Mouse (Mus musculus) frontal cortex, postnatal 36 days (tissue): ENCODE measurements around the gene Olfr1153.

ENCODE experiments used
- DNase-seq, 2 experiments: peaks; one replicate each; pipeline ENCODE4 v3.0.0; 2022; ENCODE audit warnings: low spot score in 2 of 2

The Olfr1153 gene

GRCm38 (mm10) chr2:87894662-87895061 is at the start of gene Olfr1153:
Gene Olfr1153, plus strand, starts transcription at chr2:87894962.
- DNase-seq: no peak

DNA sequence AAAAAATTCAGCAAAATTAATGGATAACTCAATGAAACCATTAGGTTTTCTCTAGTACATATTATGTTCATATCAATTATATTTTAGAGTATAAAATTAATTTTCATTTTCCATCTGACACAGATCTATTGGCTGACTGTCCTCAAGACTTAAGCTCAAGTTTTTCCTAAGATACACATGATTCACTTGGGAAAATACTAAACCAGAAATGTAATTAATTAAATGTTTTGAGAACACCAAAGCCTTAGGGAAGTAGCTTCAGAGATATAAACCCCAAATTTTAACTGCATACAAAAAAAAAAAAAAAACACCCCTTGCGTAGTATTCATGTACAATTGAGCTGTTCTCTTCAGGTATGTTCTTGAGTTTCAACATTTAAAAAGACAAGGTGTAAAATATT is 39.2 kb upstream of the Olfr1153 start, which contains the start of gene Olfr1151:
TSS of gene Olfr1151 (plus strand) at position 301 of the 400 bp plus-strand sequence.
- no peak for DNase-seq

- DNase-seq: no peak
Measured at GRCm38 (mm10) chr2:87866192-87866591, 28.6 kb upstream of the Olfr1153 start, which contains the start of gene Olfr1152. Gene Olfr1152, plus strand, starts transcription at chr2:87866492.

GRCm38 (mm10) chr2:87905066-87905465 is 10.3 kb downstream of the Olfr1153 start, which contains the start of gene Olfr1154:
Gene Olfr1154, minus strand, starts transcription at chr2:87905166.
- no peak for DNase-seq

- DNase-seq: no peak
Measured at GRCm38 (mm10) chr2:87945037-87945436, 50.3 kb downstream of the Olfr1153 start, which contains the start of gene Olfr1155. Gene Olfr1155, minus strand, starts transcription at chr2:87945137.
